Mouse (Mus musculus) layer of hippocampus, adult 8-10 months (tissue): ENCODE data around the gene Ankrd63. TPM values are rescaled to one million over a fixed set of nuclear protein-coding genes. Genes with fewer than 3 reads are reported as not detected.
A peak's percentile ranks its signal among the peaks of the same experiment; 100 is the strongest.

Experiments
- DNase-seq, 2 experiments: peaks; one replicate each; pipeline ENCODE4 v3.0.0; 2022; ENCODE audit warnings: low spot score in 2 of 2
- total RNA-seq, 4 experiments: library from RNA; stranded (reverse); gene quantifications; 2 replicates each; pipeline ENCODE4 v1.2.4; 2022

The Ankrd63 gene
- total RNA-seq, result 10 to 100 TPM; 11.8 to 16.0 (median 12.9) TPM

GRCm38 (mm10) chr2:118703913-118704730 lies at the start of gene Ankrd63:
Gene Ankrd63 (minus strand): TSS chr2:118703963.
- no peak for DNase-seq

- DNase-seq, result no peak
Measured at GRCm38 (mm10) chr2:118752792-118753108, 49.0 kb upstream of the Ankrd63 start.

- DNase-seq, result no peak
Measured at GRCm38 (mm10) chr2:118751896-118752791, 48.4 kb upstream of the Ankrd63 start.

DNA sequence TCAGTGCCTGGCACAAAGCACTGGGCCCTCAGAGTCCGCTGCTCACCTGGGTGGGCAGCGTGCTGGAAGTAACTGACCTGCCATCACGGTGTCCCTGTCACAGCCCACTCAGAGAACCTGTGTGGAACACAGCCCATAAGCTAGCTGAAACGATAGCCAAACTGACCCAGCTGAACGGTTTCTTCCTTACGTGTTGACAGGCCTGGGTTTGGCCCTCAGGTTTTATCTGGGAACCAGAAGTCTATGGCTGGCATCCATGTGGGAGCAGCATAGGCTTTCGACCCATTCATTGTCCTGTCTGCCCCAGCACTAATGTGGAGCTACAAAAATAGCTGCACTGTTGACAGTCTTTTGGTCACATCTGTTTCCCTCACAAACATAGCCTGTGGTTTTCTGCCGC lies 46.7 kb upstream of the Ankrd63 start:
- DNase-seq, result no peak

- DNase-seq, result no peak
Measured at GRCm38 (mm10) chr2:118749341-118749884, 45.6 kb upstream of the Ankrd63 start.

- DNase-seq, result no peak
Measured at GRCm38 (mm10) chr2:118747301-118747960, 43.7 kb upstream of the Ankrd63 start.

- DNase-seq, result peak in 1 of 2 experiments; percentile 38
Measured at GRCm38 (mm10) chr2:118745915-118746901, 42.4 kb upstream of the Ankrd63 start.

- peak; percentile 86 to 87 for DNase-seq
Measured at GRCm38 (mm10) chr2:118745232-118745884, 41.6 kb upstream of the Ankrd63 start, which contains the start of gene Inafm2. Gene Inafm2 (plus strand): TSS chr2:118745758.

DNA sequence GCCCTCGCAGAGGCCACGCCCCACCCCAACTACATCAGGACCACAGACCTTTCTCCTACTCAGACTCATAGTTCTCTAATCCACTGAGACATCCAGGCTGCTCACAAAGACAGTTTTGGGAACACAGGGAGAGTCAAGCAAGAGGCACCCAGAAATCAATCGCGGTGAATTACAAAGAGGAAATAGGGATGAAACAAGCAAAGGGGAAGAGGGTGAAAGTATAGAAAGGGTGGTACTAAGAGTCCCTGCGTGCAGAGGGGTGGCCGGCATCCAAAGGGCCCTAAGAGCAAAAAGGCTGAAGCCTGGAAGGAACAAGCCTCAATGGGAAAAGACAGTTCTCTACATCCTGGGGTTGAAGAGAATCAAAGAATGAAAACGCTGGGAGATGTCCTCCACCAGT lies 40.9 kb upstream of the Ankrd63 start:
- no peak for DNase-seq

DNA sequence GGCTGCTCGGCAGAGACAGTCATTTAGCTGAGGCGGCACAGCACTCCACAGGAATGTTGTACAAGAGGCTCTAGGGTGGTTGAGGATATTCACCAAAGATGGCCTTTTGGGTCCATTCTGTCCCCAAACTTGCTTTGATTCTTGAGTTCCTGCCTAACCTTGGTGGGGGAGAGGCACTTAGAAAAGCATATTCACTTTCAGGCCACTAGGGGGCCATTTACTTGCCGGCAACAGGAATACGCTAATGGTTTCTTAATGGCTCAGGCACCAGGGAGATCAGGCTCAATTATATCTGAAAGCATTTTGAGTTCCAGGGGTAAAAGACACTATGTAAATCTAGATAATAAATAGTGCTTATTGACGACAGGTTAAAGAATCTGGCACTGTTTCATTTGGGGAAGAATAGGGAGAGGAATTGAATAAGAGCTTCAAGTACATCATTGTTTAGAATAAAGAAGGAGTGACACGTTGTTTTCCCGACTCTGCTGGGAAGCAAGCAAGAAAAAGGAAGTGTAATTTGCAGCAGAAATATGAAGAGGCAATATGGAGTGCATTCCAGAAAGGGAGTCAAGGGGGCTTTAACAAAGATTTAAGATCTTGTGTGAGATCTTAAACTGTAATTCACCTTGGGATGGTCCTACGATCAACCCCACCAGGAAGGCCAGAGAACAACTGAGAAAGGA lies 39.6 kb upstream of the Ankrd63 start:
- DNase-seq, result no peak

DNA sequence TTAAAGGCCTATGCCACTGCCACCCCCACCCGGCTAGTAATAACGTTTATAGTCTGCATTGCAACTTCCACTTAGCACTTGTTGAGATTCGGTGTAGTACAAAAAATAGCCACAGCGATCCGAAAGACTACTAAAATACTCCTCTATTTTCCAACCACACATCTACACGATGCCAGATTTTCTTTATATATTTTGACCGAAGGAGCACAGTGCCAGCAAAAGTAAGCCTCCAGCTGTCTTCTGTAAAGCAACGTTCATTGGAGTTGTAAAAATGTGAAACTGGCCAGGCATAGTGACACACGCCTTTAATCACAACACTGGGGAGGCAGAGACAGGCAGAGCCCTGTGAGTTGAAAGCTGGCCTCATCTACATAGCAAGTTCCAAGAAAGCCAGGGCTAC lies 37.4 kb upstream of the Ankrd63 start:
- no peak for DNase-seq

DNA sequence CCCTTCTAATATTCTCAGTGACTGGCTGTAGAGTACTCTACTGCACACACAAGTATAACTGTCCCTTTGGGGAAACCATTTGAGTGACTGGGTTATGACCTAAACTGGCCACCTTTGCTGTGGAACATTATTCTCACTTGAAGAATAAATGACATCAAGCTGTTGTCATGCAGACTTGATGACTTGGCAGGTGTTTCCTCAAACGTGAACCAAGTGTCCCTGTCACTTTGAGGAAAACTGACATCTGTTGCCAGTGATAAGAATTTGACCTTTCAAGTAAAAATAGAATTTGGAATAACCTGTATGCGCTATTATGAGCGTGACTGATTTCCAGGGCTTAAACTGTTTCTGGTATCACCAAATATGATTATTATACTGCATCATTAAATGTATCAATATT lies 36.6 kb upstream of the Ankrd63 start:
- DNase-seq, result no peak

GRCm38 (mm10) chr2:118733341-118733740 lies 29.6 kb upstream of the Ankrd63 start:
- DNase-seq, result peak; percentile 62 to 63

DNA sequence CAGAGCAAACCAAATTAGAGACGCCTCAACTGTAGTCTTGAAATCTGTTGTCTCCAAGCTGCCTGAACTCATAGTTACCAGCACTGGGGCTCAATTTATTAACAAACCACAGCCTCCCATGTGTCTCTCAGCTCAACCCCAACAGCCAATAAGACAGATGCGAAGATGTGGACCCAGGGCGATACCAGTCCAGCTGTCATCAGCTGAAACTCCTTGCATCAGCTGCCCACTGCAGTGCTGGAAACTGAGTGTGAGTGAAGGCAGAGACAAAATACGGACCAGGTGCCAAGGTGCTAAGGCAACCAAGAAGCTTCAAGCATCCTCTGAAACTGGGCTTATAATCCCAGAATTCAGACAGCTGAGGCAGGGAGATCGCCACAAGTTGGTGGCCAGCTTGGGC lies 28.2 kb upstream of the Ankrd63 start:
- DNase-seq, result no peak

GRCm38 (mm10) chr2:118730622-118730915 lies 26.8 kb upstream of the Ankrd63 start:
- DNase-seq, result peak; percentile 58 to 72

GRCm38 (mm10) chr2:118729816-118730621 lies 26.3 kb upstream of the Ankrd63 start:
- no peak for DNase-seq

- DNase-seq, result no peak
Measured at GRCm38 (mm10) chr2:118729194-118729593, 25.4 kb upstream of the Ankrd63 start.

GRCm38 (mm10) chr2:118728337-118728736 lies 24.6 kb upstream of the Ankrd63 start, which contains the start of gene Plcb2:
Gene Plcb2 (minus strand): TSS chr2:118728438.
- no peak for DNase-seq
